Mouse (Mus musculus) v-Abl transformed pro-B cells (cell line): ENCODE data around the gene Spats2l.

Experiments used
- in situ Hi-C, 2 experiments: fragments of 400-800 bp; cut with MboI; formaldehyde crosslinking; loops; one replicate each; pipeline ENCODE4 v1.15.1; 2025; ENCODE audit not compliant: unreplicated experiment in 2 of 2

The Spats2l gene

GRCm38 (mm10) chr1:57820428-57820997, 46.6 kb downstream of the Spats2l start:
- in situ Hi-C loops = loop anchor here in 1 of 2 experiments (10.0 kb wide), 1 partner anchor 94 kb away; no protein-coding TSS in a partner anchor

GRCm38 (mm10) chr1:57824966-57825759, 51.2 kb downstream of the Spats2l start:
- in situ Hi-C loops = loop anchor here (5.0 to 10.0 kb wide), 2 partner anchors 90 to 102 kb away; no protein-coding TSS in a partner anchor

- in situ Hi-C loops = loop anchor here (5.0 to 10.0 kb wide), 2 partner anchors 89 to 101 kb away; no protein-coding TSS in a partner anchor
Measured at GRCm38 (mm10) chr1:57826245-57826644, 52.3 kb downstream of the Spats2l start.

- in situ Hi-C loops = no loop called here
Measured at GRCm38 (mm10) chr1:57833145-57833544, 59.2 kb downstream of the Spats2l start.

- in situ Hi-C loops = no loop called here
Measured at GRCm38 (mm10) chr1:57835128-57835527, 61.2 kb downstream of the Spats2l start.

- in situ Hi-C loops = no loop called here
Measured at GRCm38 (mm10) chr1:57836686-57837317, 62.8 kb downstream of the Spats2l start.

GRCm38 (mm10) chr1:57839863-57840262, 65.9 kb downstream of the Spats2l start:
- in situ Hi-C loops = no loop called here

- in situ Hi-C loops = no loop called here
Measured at GRCm38 (mm10) chr1:57845054-57845722, 71.2 kb downstream of the Spats2l start.

GRCm38 (mm10) chr1:57846856-57847698, 73.1 kb downstream of the Spats2l start:
- in situ Hi-C loops = no loop called here

- in situ Hi-C loops = no loop called here
Measured at GRCm38 (mm10) chr1:57849087-57849486, 75.1 kb downstream of the Spats2l start.

- in situ Hi-C loops = no loop called here
Measured at GRCm38 (mm10) chr1:57849916-57850315, 76.0 kb downstream of the Spats2l start.

GRCm38 (mm10) chr1:57851871-57852270, 77.9 kb downstream of the Spats2l start:
- in situ Hi-C loops = no loop called here

- in situ Hi-C loops = no loop called here
Measured at GRCm38 (mm10) chr1:57852562-57853271, 78.8 kb downstream of the Spats2l start.

- in situ Hi-C loops = no loop called here
Measured at GRCm38 (mm10) chr1:57857799-57858198, 83.8 kb downstream of the Spats2l start.

- in situ Hi-C loops = no loop called here
Measured at GRCm38 (mm10) chr1:57862024-57862423, 88.1 kb downstream of the Spats2l start.

GRCm38 (mm10) chr1:57868651-57869050, 94.7 kb downstream of the Spats2l start:
- in situ Hi-C loops = no loop called here

- in situ Hi-C loops = no loop called here
Measured at GRCm38 (mm10) chr1:57872006-57872405, 98.0 kb downstream of the Spats2l start.

GRCm38 (mm10) chr1:57873996-57874395, 100.0 kb downstream of the Spats2l start:
- in situ Hi-C loops = no loop called here

- in situ Hi-C loops = no loop called here
Measured at GRCm38 (mm10) chr1:57875109-57875508, 101.1 kb downstream of the Spats2l start.
